Mouse (Mus musculus) NIH3T3 (cell line): ENCODE data around the gene Rccd1.

Experiments used
- DNase-seq: peaks from one replicate; pipeline ENCODE4 v3.0.0-alpha.2; 2012; ENCODE audit warnings: low read depth

Gene Rccd1

DNA sequence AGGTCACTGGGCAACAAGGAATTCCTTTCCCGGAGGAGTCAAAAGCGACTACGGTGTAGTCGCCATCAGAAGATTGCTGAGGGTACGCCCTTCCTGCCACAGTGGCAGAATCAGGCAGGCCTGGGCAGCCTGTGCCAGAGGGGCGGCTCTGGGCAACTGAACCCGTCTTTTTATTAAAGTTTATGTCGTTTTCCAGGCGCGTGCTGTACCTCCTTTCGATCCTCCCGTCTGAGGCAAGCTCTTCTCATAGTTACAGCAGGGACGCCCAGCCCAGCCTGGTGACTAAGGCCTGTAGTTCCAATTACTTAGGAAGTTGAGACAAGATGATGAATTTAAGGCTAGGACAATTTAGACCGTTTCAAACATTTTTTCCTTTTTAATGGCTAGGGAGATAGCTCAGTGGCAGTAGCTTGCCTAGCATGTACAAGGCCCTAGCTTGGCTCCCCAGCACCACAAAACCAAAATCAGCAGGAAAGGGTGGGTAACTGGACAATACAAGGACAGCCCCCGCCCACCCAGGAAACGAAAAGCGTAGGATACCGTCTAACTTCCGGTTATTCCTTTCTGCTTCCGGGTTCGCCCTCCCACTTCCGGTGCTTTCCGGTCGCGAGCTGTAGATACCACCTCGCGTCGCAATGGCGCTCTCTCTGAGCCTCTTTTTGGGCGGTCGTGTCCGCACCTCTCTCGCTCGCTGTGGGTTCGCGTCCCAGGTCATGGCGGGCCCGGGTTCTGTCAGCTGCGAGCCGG, 63.5 kb downstream of the Rccd1 start, which contains the start of gene Ngrn:
TSS of gene Ngrn (plus strand) at position 591 of the 747 bp plus-strand sequence.
- DNase-seq = peak; percentile 94

DNA sequence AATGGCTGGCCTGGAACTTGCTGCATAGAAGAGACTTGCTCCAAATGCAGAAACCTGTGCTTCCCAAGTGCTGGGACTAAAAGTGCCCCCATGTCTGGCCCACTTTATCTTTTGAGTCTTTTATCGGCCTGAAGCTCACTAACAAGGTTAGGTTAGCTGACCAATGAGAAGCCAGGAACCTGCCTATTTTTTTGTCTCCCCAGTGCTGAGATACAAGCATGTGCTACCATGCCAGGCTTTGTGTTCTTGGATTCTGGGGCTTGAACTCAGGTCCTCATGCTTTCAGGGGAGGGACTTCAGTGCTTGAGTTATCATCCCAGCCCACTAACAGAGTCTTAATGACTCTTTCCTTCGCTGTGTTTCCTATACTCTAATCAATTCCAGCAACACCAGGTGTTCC, 66.5 kb downstream of the Rccd1 start:
- DNase-seq = no peak

DNA sequence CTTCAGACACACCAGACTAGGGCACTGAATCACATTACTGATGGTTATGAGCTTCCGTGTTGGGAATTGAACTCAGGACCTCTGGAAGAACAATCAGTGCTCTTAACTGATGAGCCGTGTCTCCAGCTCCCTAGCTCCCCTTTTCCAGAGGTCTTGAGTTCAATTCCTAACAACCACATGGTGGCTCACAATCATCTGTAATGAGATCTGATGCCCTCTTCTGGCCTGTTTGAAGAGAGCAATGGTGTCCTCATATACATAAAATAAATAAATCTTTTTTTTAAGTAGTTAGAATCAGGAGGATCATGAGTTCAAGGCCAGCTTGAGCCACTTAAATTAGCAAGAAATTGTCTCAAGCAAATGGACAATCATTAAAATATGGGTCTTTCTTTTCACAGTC, 68.3 kb downstream of the Rccd1 start:
- peak; percentile 27 for DNase-seq

DNA sequence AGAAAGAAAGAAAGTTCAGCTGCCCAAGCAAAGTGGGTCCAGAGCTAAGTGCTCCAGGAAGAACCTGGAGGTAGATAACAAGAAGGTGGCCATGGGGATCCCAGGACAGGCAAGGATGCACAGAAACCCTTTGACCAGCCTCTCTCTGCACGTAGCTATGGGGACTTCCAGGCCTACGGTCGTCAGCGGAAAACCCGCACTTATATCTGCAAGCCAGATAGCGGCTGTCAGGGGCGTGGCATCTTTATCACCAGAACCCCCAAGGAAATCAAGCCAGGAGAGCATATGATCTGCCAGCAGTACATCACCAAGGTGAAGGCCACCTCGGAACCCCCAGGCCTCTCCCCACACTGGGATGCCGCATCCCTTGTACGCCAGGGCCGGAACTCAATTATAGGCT, 71.4 kb downstream of the Rccd1 start:
- DNase-seq = no peak

DNA sequence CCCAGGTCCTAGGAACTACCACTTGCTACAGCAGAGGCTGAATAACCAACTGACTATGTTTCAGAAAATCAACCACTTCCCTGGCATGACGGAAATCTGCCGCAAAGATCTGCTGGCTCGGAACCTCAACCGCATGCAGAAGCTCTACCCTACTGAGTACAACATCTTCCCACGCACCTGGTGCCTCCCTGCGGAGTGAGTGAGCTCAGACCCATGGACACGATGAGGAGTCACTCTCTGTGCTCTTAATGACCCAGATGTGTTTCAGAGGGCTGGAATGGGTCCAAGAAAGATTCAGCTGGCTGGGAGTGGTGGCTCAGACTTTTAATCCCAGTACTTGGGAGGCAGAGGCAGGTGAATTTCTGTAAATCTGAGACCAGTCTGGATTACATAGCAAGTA, 71.8 kb downstream of the Rccd1 start:
- no peak for DNase-seq

DNA sequence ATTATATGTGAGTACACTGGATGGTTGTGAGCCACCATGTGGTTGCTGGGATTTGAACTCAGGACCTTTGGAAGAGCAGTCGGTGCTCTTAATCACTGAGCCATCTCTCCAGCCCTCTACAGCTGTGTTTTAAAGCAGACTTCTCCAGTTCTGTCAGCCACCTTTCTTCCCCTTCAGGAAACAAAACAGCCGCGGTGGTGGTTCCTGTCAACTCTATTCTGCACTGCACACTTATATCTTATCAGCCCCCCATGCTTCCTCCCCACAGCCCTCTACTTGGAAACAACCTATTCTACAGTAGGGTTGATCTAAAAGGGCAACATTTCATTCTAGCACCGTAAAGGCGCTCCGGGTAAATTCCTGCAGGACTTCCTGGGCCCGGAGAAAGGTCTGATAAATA, 77.4 kb downstream of the Rccd1 start:
- no peak for DNase-seq

DNA sequence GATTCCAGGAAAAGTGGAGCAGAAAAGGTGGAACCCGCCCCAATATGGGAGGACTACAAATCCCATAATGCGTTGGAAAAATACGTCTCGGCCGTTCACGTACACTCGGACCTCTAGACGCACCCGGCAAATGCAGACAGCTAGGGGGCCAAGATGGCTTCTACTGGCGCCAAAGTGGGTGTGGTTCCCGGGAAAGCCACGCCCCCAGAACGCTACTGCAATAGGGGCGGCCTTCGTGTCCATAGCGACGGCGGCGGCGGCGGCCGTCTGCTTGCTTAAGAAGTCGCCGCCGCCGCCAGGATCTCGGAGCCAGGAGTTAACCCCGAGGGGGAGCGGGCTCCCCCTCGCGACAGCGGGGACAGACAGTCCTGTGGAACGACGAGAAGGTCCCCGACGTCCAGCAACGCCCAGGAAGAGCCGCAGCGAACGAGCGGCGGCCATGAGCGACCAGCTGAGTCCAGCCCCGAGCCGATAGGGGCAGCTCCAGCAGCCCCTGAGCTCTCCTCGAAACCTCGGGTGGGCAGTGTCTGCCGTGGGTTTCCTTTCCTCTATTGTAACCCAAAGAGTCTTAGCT, 78.0 kb downstream of the Rccd1 start, which contains the start of gene Ttll13:
TSS of gene Ttll13 (plus strand) at position 229 of the 574 bp plus-strand sequence.
- peak; percentile 98 for DNase-seq

DNA sequence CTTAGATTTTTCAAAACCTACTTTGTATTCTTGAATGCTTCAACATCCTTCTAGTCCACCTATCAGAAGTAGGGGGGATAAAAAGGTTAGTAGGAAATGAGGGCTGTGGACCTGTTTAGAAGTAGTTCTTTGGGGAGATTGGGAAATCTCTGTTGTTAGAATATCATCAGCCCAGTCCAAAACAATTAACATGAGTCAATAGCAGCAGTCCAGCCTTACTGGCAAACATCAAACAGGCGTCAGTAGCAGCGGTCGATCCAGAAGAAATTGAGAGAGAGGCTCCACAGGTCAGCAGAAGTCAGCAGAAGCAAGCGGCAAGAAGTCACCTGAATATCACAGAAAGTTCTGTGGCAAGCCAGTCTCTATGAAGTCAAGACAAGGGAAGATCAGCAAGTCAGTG, 79.4 kb downstream of the Rccd1 start:
- DNase-seq = no peak
